Mouse (Mus musculus) heart, embryonic 10.5 days (tissue): Measurements from ENCODE around the gene 4930469K13Rik. TPM values are rescaled to one million over a fixed set of nuclear protein-coding genes. Genes with fewer than 3 reads are reported as not detected.

Experiments used
- DNase-seq: peaks from one replicate; pipeline ENCODE4 v3.0.0-alpha.2; 2017; ENCODE audit warnings: low spot score
- H3K27ac ChIP-seq: fragments of 300-500 bp; sonication (generic); 2 replicates; pipeline ENCODE4 v1.5.1; 2016; ENCODE audit warnings: mild to moderate bottlenecking
- H3K27me3 ChIP-seq: fragments of 300-500 bp; sonication (generic); 2 replicates; pipeline ENCODE4 v1.6.1; 2016; ENCODE audit warnings: mild to moderate bottlenecking; ENCODE audit not compliant: poor library complexity, insufficient read depth, severe bottlenecking
- H3K36me3 ChIP-seq: fragments of 300-500 bp; sonication (generic); 2 replicates; pipeline ENCODE4 v1.6.1; 2016; ENCODE audit warnings: mild to moderate bottlenecking, moderate library complexity
- H3K4me1 ChIP-seq: fragments of 300-500 bp; sonication (generic); 2 replicates; pipeline ENCODE4 v1.6.1; 2016; ENCODE audit warnings: mild to moderate bottlenecking
- H3K4me3 ChIP-seq: fragments of 300-500 bp; sonication (generic); 2 replicates; pipeline ENCODE4 v1.5.1; 2016; ENCODE audit warnings: mild to moderate bottlenecking, moderate library complexity
- H3K9me3 ChIP-seq: fragments of 300-500 bp; sonication (generic); 2 replicates; pipeline ENCODE4 v1.6.1; 2016; ENCODE audit warnings: mild to moderate bottlenecking, moderate library complexity
- WGBS: fragments of 180-500 bp; shearing (Covaris S2); methylation state at CpG from one replicate; pipeline ENCODE4 v1.1.7; 2016; 5-methylcytosine and 5-hydroxymethylcytosine counted together
- polyA plus RNA-seq: library from polyadenylated mRNA; unstranded; fragments of >200 nt; fragmentation: Nextera tagmentation; extraction: Ambion mirVana; gene quantifications from 2 replicates; pipeline ENCODE4 v1.2.1, GENCODE M21; 2016

Gene 4930469K13Rik
- polyA plus RNA-seq, 1 experiment from 2014 or later = not detected

DNA sequence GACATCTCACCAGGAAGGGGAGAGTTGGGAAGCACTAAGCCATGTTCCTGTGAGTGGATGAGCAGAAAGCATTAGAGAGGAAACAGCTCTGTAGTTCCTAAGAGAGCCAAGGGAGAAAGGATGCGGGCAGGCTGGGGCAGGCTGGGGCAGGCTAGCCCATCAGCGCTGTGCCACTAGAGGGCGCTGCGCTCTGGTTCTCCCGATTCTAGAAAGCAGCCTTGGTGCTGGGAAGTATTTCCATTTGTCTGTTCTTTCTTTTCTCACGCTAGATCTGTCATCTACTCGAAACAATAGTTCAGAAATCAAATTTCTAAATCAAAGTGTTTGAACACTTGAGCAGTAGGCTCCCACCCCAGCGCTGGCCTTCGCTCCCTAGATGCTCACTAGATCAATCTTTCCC lies 164.1 kb downstream of the 4930469K13Rik start:
- no peaks in the 10 kb centered on the region for H3K9me3 ChIP-seq
- DNase-seq = no peak
- 0 out of 2 replicates have a peak, but pooled peaks cover 5% of the 10 kb centered on the region for H3K27me3 ChIP-seq
- 49% methylated on average over 9 of the region's 9 CpGs for WGBS
- H3K4me1 ChIP-seq = peaks cover 5% of the 10 kb centered on the region
- no peak overlapping the region for H3K4me3 ChIP-seq
- H3K27ac ChIP-seq = no peak overlapping the region
- no peaks in the 10 kb centered on the region for H3K36me3 ChIP-seq

DNA sequence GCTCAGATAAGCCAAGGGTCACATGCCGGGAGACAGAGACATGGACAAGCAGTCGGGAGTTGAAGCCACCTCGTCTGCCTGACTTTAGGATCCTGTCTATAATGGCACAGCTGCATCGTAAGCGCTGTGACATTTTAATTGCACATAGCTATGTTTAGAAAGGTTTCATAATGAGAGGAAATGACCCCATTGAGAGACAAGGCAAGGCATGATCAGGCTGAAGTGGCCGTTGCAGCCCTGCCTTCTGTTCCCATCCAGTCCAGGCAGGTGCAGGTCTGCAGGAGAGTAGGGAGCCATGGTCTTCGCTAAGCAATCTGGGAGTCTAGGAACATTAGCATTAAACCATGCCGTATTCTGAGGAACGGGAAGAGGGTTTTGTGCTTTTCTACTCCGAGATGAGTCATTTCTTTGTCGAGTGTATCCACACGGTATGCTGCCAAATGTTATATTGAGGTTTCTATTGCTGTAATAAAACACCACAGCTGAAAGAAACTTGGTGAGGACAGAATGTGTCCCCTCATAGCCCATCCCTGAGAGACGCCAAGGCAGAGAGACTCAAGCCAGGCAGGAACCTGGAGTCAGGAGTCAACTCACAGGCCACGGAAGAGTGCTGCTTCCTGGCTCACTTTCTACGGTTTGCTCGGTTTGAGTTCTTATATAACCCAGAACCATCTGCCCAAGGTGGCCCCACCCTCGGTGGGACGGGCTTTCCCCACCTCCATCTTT lies 165.8 kb downstream of the 4930469K13Rik start:
- H3K9me3 ChIP-seq = no peaks in the 10 kb centered on the region
- no peak overlapping the region for H3K4me3 ChIP-seq
- peaks cover 5% of the 10 kb centered on the region for H3K4me1 ChIP-seq
- no peak overlapping the region for H3K27ac ChIP-seq
- peaks cover 9% of the 10 kb centered on the region; the same call in 1 of the 2 replicates for H3K27me3 ChIP-seq
- no peak for DNase-seq
- WGBS = 68% methylated on average over 18 of the region's 18 CpGs
- no peaks in the 10 kb centered on the region for H3K36me3 ChIP-seq

DNA sequence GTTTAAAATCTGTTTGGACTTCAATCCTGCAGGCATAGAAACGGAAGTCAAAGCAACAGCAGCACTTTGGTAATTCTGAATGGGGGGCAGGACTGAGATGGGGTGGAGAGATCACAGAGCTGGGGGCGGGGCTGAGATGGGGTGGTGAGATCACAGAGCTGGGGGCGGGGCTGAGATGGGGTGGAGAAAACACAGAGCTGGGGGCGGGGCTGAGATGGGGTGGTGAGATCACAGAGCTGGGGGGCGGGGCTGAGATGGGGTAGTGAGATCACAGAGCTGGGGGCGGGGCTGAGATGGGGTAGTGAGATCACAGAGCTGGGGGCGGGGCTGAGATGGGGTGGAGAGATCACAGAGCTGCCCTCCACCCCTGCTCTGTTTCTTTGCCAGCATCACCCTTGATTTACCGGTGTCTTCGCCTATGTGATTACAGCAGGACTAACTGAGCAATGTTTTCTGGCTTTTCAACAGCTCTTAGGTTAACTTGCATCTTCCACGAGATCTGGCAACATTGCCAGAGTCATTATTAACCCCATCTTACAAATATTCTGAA lies 166.4 kb downstream of the 4930469K13Rik start:
- no peak overlapping the region for H3K27ac ChIP-seq
- H3K36me3 ChIP-seq = no peaks in the 10 kb centered on the region
- DNase-seq = no peak
- no peak overlapping the region for H3K4me3 ChIP-seq
- H3K9me3 ChIP-seq = no peaks in the 10 kb centered on the region
- peaks cover 10% of the 10 kb centered on the region; the same call in 1 of the 2 replicates for H3K27me3 ChIP-seq
- 8% methylated on average over 10 of the region's 10 CpGs for WGBS
- peaks cover 5% of the 10 kb centered on the region for H3K4me1 ChIP-seq

DNA sequence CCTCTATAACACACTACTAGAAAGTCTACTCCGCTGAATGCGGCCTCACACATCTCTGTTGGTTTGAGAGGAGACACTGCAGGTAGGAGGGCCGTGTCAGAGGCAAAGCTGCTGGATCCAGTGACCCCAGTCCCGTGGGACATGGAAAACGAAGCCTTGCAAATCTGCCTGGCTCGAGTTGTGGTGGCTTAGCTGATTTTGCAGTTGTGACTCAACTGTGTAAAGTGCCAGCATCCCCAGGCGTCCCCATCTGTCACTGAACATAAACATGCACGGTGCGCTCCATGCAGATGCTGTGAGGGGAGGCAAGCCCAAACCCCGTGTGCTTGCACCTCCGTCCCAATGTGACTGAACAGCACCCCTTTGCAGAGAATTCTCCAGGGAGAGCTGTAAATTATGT lies 168.9 kb downstream of the 4930469K13Rik start:
- Histone ChIP-seq H3K27me3 (peaks cover 16% of the 10 kb centered on the region; the same call in 1 of the 2 replicates), H3K4me3 (no peak overlapping the region), H3K9me3 (no peaks in the 10 kb centered on the region), H3K36me3 (no peaks in the 10 kb centered on the region), H3K27ac (no peak overlapping the region), H3K4me1 (peaks cover 5% of the 10 kb centered on the region)
- 68% methylated on average over 11 of the region's 11 CpGs for WGBS
- DNase-seq = no peak

DNA sequence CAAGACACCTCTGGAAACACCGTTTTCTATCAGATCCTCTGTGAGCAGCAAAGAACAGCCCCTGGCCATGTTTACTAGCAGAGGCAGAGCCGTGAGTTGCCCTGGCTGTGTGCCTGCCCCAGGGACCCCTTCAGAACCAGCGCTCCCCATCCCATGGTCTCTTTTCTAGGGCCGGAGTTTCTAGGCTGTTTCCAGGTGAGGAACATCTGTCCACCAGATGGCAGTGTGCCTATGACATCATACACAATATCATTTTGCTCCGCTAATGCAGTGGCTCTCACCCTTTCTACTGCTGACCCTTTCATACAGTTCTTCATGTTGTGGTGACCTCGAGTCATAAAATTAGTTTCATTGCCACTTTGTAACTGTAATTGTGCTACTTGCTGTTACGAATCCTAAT lies 169.7 kb downstream of the 4930469K13Rik start:
- DNase-seq = no peak
- H3K9me3 ChIP-seq = no peaks in the 10 kb centered on the region
- H3K4me1 ChIP-seq = peaks cover 5% of the 10 kb centered on the region
- H3K27ac ChIP-seq = no peak overlapping the region
- no peak overlapping the region for H3K4me3 ChIP-seq
- WGBS = 38% methylated on average over 7 of the region's 7 CpGs
- H3K27me3 ChIP-seq = peaks cover 16% of the 10 kb centered on the region; the same call in 1 of the 2 replicates
- no peaks in the 10 kb centered on the region for H3K36me3 ChIP-seq

DNA sequence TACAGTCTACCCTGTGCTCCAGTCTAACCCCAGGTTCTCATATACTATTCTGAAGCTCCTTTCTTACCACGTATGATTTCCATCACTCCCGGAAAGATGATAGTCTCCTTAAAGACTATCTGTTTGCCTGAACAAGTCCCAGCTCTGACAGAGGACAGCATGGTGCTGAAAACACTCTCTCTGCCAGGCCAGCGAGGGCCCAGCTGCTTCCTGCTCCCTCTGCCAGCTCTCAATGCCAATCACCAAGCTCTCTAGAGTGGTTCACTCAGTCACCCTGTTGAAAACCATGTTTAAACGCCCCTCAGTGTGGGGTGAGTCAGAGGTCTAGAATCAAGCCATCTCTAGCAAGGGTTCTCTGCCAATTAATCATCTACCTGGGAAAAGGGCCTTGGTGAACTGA lies 170.5 kb downstream of the 4930469K13Rik start:
- no peak overlapping the region for H3K4me3 ChIP-seq
- H3K4me1 ChIP-seq = peaks cover 5% of the 10 kb centered on the region
- 66% methylated on average over 4 of the region's 4 CpGs for WGBS
- H3K36me3 ChIP-seq = no peaks in the 10 kb centered on the region
- H3K27me3 ChIP-seq = peaks cover 16% of the 10 kb centered on the region; the same call in 1 of the 2 replicates
- no peaks in the 10 kb centered on the region for H3K9me3 ChIP-seq
- no peak for DNase-seq
- H3K27ac ChIP-seq = no peak overlapping the region

DNA sequence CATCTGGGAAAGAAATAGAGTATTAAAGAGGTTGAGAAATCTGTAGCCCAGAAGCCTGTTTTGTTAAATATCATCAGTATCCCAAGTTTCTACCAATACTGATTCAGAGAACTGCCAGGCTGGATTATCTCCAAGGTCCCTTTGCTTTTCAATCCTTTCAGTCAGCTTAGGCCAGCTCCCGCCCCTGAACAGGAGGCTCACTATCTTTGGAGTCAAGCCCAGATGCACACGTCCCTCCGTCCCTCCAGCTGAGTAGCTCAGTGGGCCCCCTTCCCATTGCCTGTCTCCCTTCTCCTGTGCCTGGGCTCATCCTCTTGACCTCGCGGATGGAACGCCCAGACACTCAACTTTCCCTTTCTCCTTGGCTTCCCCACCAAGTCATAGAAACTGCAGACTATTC lies 171.0 kb downstream of the 4930469K13Rik start:
- WGBS = 58% methylated on average over 6 of the region's 6 CpGs
- DNase-seq = no peak
- H3K27me3 ChIP-seq = peaks cover 16% of the 10 kb centered on the region; the same call in 1 of the 2 replicates

DNA sequence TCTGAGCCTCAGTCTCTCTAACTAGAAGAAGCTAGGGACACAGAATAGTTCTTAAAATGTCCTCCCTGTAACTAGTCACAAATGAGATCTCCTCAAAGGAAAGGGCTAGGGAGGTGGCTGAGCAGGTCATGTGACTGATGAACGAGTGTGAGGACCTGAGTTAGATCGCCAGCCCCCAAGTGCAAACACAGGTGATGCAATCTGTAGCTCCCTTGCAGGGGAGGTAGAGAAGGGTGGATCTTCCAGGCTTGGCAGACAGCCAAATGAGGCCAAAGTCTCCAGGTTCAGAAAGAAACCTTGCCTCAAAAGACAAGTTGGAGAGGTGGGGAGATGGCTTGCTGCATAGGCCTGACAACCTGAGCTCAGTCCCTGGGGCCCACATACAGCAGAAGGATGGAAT lies 171.8 kb downstream of the 4930469K13Rik start:
- H3K9me3 ChIP-seq = no peaks in the 10 kb centered on the region
- no peak for DNase-seq
- H3K27me3 ChIP-seq = peaks cover 17% of the 10 kb centered on the region; the same call in 1 of the 2 replicates
- no peak overlapping the region for H3K27ac ChIP-seq
- no peak overlapping the region for H3K4me3 ChIP-seq
- no peaks in the 10 kb centered on the region for H3K36me3 ChIP-seq
- 46% methylated on average over 2 of the region's 2 CpGs for WGBS
- no peaks in the 10 kb centered on the region for H3K4me1 ChIP-seq

More for the DNA sequence above, 171.0 kb downstream of the 4930469K13Rik start:
- no peaks in the 10 kb centered on the region for H3K36me3 ChIP-seq
- H3K9me3 ChIP-seq = no peaks in the 10 kb centered on the region
- H3K4me1 ChIP-seq = peaks cover 2% of the 10 kb centered on the region
- no peak overlapping the region for H3K4me3 ChIP-seq
- no peak overlapping the region for H3K27ac ChIP-seq

DNA sequence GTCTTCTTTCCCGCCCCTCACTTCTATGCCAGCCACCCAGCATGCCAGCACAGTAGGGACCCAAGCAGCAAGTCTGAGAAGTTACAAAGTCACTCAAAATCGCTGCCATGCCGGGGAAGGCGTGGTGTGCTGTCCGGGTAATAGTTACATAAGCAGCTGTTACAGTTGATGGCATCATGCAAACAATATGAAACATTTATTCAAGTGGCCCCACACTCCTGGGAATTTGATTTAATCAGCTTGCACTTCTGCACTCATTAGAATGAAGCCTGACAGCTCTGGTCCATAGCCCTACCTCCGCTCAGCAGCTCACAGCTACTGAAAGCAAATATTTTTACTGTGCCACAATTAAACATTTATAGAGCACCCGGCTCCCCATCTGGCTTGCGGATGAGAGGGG lies 172.6 kb downstream of the 4930469K13Rik start:
- no peak for DNase-seq
- no peak overlapping the region for H3K27ac ChIP-seq
- H3K27me3 ChIP-seq = peaks cover 22% of the 10 kb centered on the region; the same call in 1 of the 2 replicates
- H3K9me3 ChIP-seq = no peaks in the 10 kb centered on the region
- H3K36me3 ChIP-seq = no peaks in the 10 kb centered on the region
- 79% methylated on average over 8 of the region's 8 CpGs for whole genome bisulfite sequencing
- no peak overlapping the region for H3K4me3 ChIP-seq
- no peaks in the 10 kb centered on the region for H3K4me1 ChIP-seq

Other genes with a start within 250 kb of the 4930469K13Rik start
- gene Kcnmb1, start 135.5 kb downstream of the 4930469K13Rik start, polyA plus RNA-seq = 6.9 and 10.2 TPM in 2 replicates
- gene Kcnip1, start 105.4 kb downstream of the 4930469K13Rik start, polyA plus RNA-seq = 0.33 and 1.8 TPM in 2 replicates
- gene Lcp2, start 51.6 kb downstream of the 4930469K13Rik start, polyA plus RNA-seq = 1.3 and 2.4 TPM in 2 replicates
- gene Foxi1, start 109.5 kb upstream of the 4930469K13Rik start, polyA plus RNA-seq = not detected in 2 replicates
- 0.84 and 0.90 TPM in 2 replicates for gene Fam196b, start 216.3 kb upstream of the 4930469K13Rik start, polyA plus RNA-seq